In the genomic region with DNA sequence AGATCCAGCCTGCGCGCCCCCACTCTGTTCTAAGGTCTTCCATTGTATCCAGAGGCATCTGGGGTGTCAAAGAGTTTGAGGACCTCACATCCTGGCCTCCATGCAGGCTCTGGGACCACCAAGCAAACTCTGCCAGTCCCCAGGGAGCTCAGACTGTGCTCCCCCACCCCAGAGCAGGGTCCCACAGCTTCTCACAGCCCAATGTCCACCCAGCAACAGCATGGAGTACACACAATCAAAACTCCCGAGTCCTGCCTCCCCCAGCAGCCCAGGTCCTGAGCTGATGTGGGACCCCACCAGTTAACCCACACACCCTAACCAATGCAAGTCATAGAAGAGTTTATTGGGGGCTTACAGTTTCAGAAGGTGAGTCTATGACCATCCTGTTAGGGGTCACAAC, we compare ENCODE assay signal across 21 mouse cellular contexts.
A peak's percentile ranks its signal among the peaks of the same experiment; 100 is the strongest.
DNase-seq lines count a peak whose midpoint lies in the region; ATAC-seq and TF ChIP-seq lines count a peak whose summit lies in the region.
"Had no signal": no experiment of that assay in that cellular context is flagged by ENCODE, and none has a peak within 500 bp of the region (broad histone marks: within the 10 kb centered on the region; RNA-seq: fewer than 3 reads in every experiment).

No protein-coding gene starts in this region.

- peak; percentile 63 for DNase-seq in heart, embryonic 10.5 days (ENCODE audit: low spot score)
- DNase-seq in heart, postnatal 25 days (ENCODE audit: low spot score): no peak
- peak; percentile 6 for DNase-seq in liver, postnatal 0 days
- peak; percentile 11 to 50 for DNase-seq in urinary bladder, postnatal 4 days (ENCODE audit: low spot score in 2 of 2)
- DNase-seq in urinary bladder, adult 18-20 months (ENCODE audit: low spot score in 2 of 2): no peak
- no peak for DNase-seq in ovary, postnatal 36 days (ENCODE audit: low spot score)
- DNase-seq: adrenal gland, postnatal 14 days; cerebellum, adult 11-12 months; cerebellum, adult 9-10 months; cerebellum, postnatal 25 days; gastrocnemius, postnatal 10 days; heart, postnatal 36 days had no signal

- no peak for TF ChIP-seq EP300 in liver, postnatal 0 days (IDR thresholded peaks at IDR 0.05; ENCODE audit: low read depth)

- H3K36me3 ChIP-seq in heart, embryonic 10.5 days: no peaks in the 10 kb centered on the region
- H3K36me3 ChIP-seq in liver, postnatal 0 days (replicated peaks; ENCODE audit: insufficient read depth, low read length): no peaks in the 10 kb centered on the region
- H3K36me3 ChIP-seq in liver, embryonic 12.5 days: no peaks in the 10 kb centered on the region
- H3K36me3 ChIP-seq: embryonic facial prominence, embryonic 13.5 days; forebrain, embryonic 12.5 days; heart, embryonic 13.5 days; hindbrain, embryonic 15.5 days had no signal

- H3K4me3 ChIP-seq in heart, embryonic 10.5 days: no peak overlapping the region
- no peak overlapping the region for H3K4me3 ChIP-seq in liver, postnatal 0 days (ENCODE audit: low read depth, low read length)
- H3K4me3 ChIP-seq in liver, embryonic 12.5 days: no peak overlapping the region
- H3K4me3 ChIP-seq: embryonic facial prominence, embryonic 13.5 days; forebrain, embryonic 12.5 days; heart, embryonic 13.5 days; hindbrain, embryonic 15.5 days had no signal

- no peak overlapping the region for H3K4me2 ChIP-seq in liver, postnatal 0 days (ENCODE audit: low read depth, low read length)
- H3K4me2 ChIP-seq in liver, embryonic 12.5 days: no peak overlapping the region
- H3K4me2 ChIP-seq: embryonic facial prominence, embryonic 13.5 days; forebrain, embryonic 12.5 days; heart, embryonic 13.5 days; hindbrain, embryonic 15.5 days had no signal

- WGBS in heart, embryonic 10.5 days: 89% methylated on average over 3 of the region's 3 CpGs
- WGBS in liver, postnatal 0 days (ENCODE audit: insufficient replicate concordance): 82% methylated on average over 3 of the region's 3 CpGs
- 56% methylated on average over 3 of the region's 3 CpGs for WGBS in liver, embryonic 12.5 days (ENCODE audit: insufficient replicate concordance)

- no peak for TF ChIP-seq CTCF in liver, postnatal 0 days (IDR thresholded peaks at IDR 0.05; ENCODE audit: low read depth)

- no peak overlapping the region for H3K27ac ChIP-seq in heart, embryonic 10.5 days
- no peak overlapping the region for H3K27ac ChIP-seq in liver, postnatal 0 days (ENCODE audit: low read depth)
- H3K27ac ChIP-seq in liver, embryonic 12.5 days: no peak overlapping the region
- H3K27ac ChIP-seq: embryonic facial prominence, embryonic 13.5 days; forebrain, embryonic 12.5 days; hindbrain, embryonic 15.5 days had no signal

- no peak overlapping the region for H3K9ac ChIP-seq in liver, postnatal 0 days (replicated peaks)
- H3K9ac ChIP-seq in liver, embryonic 12.5 days: no peak overlapping the region
- H3K9ac ChIP-seq: embryonic facial prominence, embryonic 13.5 days; forebrain, embryonic 12.5 days; heart, embryonic 13.5 days; hindbrain, embryonic 15.5 days had no signal

- H3K9me3 ChIP-seq in heart, embryonic 10.5 days: no peaks in the 10 kb centered on the region
- H3K9me3 ChIP-seq in liver, postnatal 0 days (ENCODE audit: low read length): no peaks in the 10 kb centered on the region
- no peaks in the 10 kb centered on the region for H3K9me3 ChIP-seq in liver, embryonic 12.5 days (replicated peaks)
- H3K9me3 ChIP-seq: embryonic facial prominence, embryonic 13.5 days; forebrain, embryonic 12.5 days; heart, embryonic 13.5 days; hindbrain, embryonic 15.5 days had no signal

- ATAC-seq in liver, postnatal 0 days: no peak
- ATAC-seq in liver, embryonic 12.5 days: no peak
- ATAC-seq: activated CD4-positive, CD25-positive, alpha-beta regulatory T cell, adult 4 months; forebrain, embryonic 16.5 days had no signal

- no peaks in the 10 kb centered on the region for H3K27me3 ChIP-seq in heart, embryonic 10.5 days (ENCODE audit: insufficient read depth, poor library complexity, severe bottlenecking)
- H3K27me3 ChIP-seq in liver, postnatal 0 days (ENCODE audit: insufficient read depth, low read length): no peaks in the 10 kb centered on the region
- H3K27me3 ChIP-seq in liver, embryonic 12.5 days (replicated peaks): no peaks in the 10 kb centered on the region
- H3K27me3 ChIP-seq: CH12.LX; embryonic facial prominence, embryonic 13.5 days; forebrain, embryonic 12.5 days; heart, embryonic 13.5 days; hindbrain, embryonic 15.5 days; Patski had no signal

- peaks cover 15% of the 10 kb centered on the region; the same call in 1 of the 2 replicates for H3K4me1 ChIP-seq in heart, embryonic 10.5 days
- H3K4me1 ChIP-seq in liver, postnatal 0 days (ENCODE audit: insufficient read depth): no peaks in the 10 kb centered on the region
- no peaks in the 10 kb centered on the region for H3K4me1 ChIP-seq in liver, embryonic 12.5 days
- H3K4me1 ChIP-seq: embryonic facial prominence, embryonic 13.5 days; forebrain, embryonic 12.5 days; hindbrain, embryonic 15.5 days had no signal

- intact Hi-C loops in heart, postnatal 25 days (cut with DNase I): no loop called here

Comparison
In these comparisons a context has a peak if more than half of its experiments do, and no peak if none do; other contexts are left out.
1. DNase-seq: peak in heart, embryonic 10.5 days (single experiment), liver, postnatal 0 days (single experiment) and urinary bladder, postnatal 4 days (2 of 2); none in heart, postnatal 25 days (single experiment), urinary bladder, adult 18-20 months (0 of 2) and ovary, postnatal 36 days (single experiment).